Mouse (Mus musculus) midbrain, embryonic 14.5 days (tissue): ENCODE results near the gene Pde7b. TPM values are rescaled to one million over a fixed set of nuclear protein-coding genes. Genes with fewer than 3 reads are reported as not detected.

Experiments
- ATAC-seq: fragments of 200-750 bp; cut with Nextera tagmentation; 2 replicates; pipeline ENCODE4 v1.8.0; 2017; ENCODE audit warnings: moderate number of reproducible peaks, moderate library complexity; ENCODE audit not compliant: low FRiP score, low TSS enrichment
- DNase-seq: peaks from one replicate; pipeline ENCODE4 v3.0.0-alpha.2; 2015
- H3K27ac ChIP-seq: fragments of 300-500 bp; sonication (generic); replicated peaks from 2 replicates; pipeline ENCODE4 v1.5.1; 2014; ENCODE audit warnings: mild to moderate bottlenecking, low read depth, low read length, moderate library complexity
- H3K27me3 ChIP-seq: fragments of 300-500 bp; sonication (generic); 2 replicates; pipeline ENCODE4 v1.6.1; 2014; ENCODE audit warnings: low read length, control low read depth, mixed read lengths; ENCODE audit not compliant: control insufficient read depth, insufficient read depth
- H3K36me3 ChIP-seq: fragments of 300-500 bp; sonication (generic); 2 replicates; pipeline ENCODE4 v1.6.1; 2014; ENCODE audit warnings: low read length, control low read depth; ENCODE audit not compliant: control insufficient read depth, insufficient read depth
- H3K4me1 ChIP-seq: fragments of 300-500 bp; sonication (generic); 2 replicates; pipeline ENCODE4 v1.6.1; 2014; ENCODE audit warnings: mild to moderate bottlenecking, antibody characterized with exemption, low read length, control low read depth; ENCODE audit not compliant: control insufficient read depth, insufficient read depth
- H3K4me2 ChIP-seq: fragments of 300-500 bp; sonication (generic); 2 replicates; pipeline ENCODE4 v1.6.1; 2014; ENCODE audit warnings: mild to moderate bottlenecking, low read length, moderate library complexity
- H3K4me3 ChIP-seq: fragments of 300-500 bp; sonication (generic); replicated peaks from 2 replicates; pipeline ENCODE4 v1.5.1; 2014; ENCODE audit warnings: low read depth, low read length
- H3K9ac ChIP-seq: fragments of 300-500 bp; sonication (generic); replicated peaks from 2 replicates; pipeline ENCODE4 v1.6.1; 2014; ENCODE audit warnings: mild to moderate bottlenecking, low read length, moderate library complexity
- H3K9me3 ChIP-seq: fragments of 300-500 bp; sonication (generic); 2 replicates; pipeline ENCODE4 v1.6.1; 2016; ENCODE audit warnings: low read length, control low read depth, mixed read lengths; ENCODE audit not compliant: control insufficient read depth
- WGBS: fragments of 180-500 bp; shearing (Covaris S2); extraction: QIAGEN DNeasy Blood & Tissue Kit; methylation state at CpG from one replicate; pipeline ENCODE4 v1.1.7; 2014; 5-methylcytosine and 5-hydroxymethylcytosine counted together
- polyA plus RNA-seq: library from polyadenylated mRNA; unstranded; fragments of >200 nt; fragmentation: Nextera tagmentation; extraction: Ambion mirVana; gene quantifications from 2 replicates; pipeline ENCODE4 v1.2.1, GENCODE M21; 2014

Pde7b gene
- polyA plus RNA-seq, 1 experiment from 2014 or later = 2.0 TPM

DNA sequence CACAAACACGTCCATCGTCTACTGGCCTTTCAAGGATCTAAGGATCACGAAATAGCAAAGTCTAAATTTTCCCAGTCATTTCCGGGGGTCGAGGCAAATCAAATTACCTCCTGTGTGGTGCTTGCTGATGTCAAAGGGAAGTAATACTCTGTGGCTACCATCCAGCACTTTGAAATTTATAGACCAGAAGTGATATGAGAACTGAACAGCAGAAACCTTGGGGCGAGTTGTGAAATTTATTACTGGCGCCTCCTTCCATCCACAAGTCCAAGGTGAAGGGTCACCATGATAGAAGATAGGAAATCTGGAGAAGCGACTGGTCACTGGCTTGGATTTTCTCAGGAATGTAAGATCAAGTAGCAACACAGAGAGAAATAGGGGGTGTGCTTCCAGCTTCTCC, 246.4 kb downstream of the Pde7b start:
- H3K27me3 ChIP-seq = no peaks in the 10 kb centered on the region
- H3K4me1 ChIP-seq = no peaks in the 10 kb centered on the region
- no peaks in the 10 kb centered on the region for H3K36me3 ChIP-seq
- no peak overlapping the region for H3K9ac ChIP-seq
- ATAC-seq (no peak), DNase-seq (no peak)
- no peaks in the 10 kb centered on the region for H3K9me3 ChIP-seq
- H3K27ac ChIP-seq = no peak overlapping the region
- 92% methylated on average over 8 of the region's 8 CpGs for WGBS
- no peak overlapping the region for H3K4me2 ChIP-seq
- no peak overlapping the region for H3K4me3 ChIP-seq

- DNase-seq = peak; percentile 49
- Histone ChIP-seq H3K4me2 (0 out of 2 replicates have a peak overlapping the region, but pooled peaks have one; percentile 3), H3K9me3 (no peaks in the 10 kb centered on the region), H3K4me3 (no peak overlapping the region), H3K36me3 (no peaks in the 10 kb centered on the region), H3K27me3 (no peaks in the 10 kb centered on the region), H3K4me1 (no peaks in the 10 kb centered on the region), H3K27ac (no peak overlapping the region), H3K9ac (no peak overlapping the region)
- no peak for ATAC-seq
- 6% methylated on average over 7 of the region's 7 CpGs for WGBS
Measured at GRCm38 (mm10) chr10:20474831-20475230, 250.0 kb downstream of the Pde7b start.

DNA sequence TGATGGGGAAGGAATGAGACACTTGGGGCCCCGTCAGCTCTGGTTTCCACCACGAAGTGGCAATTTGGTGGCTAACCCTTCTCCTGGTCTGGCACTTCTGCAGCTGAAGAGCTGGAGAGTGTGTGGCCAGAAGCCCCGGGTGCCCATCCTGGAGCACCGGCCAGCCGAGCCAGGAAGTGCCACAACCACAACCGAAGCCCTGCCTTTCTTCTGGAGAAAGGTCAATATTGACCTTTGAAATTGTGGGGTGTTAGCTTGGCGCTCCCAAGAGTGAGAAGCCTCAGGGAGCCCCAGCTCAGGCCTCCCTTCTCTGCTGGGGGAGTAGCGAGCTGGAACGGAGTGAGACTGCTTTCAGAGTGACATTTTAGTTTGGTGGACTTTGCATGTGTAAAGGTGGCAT, 250.8 kb downstream of the Pde7b start:
- H3K9ac ChIP-seq = no peak overlapping the region
- 70% methylated on average over 9 of the region's 9 CpGs for WGBS
- H3K36me3 ChIP-seq = no peaks in the 10 kb centered on the region
- no peaks in the 10 kb centered on the region for H3K9me3 ChIP-seq
- H3K27me3 ChIP-seq = no peaks in the 10 kb centered on the region
- no peak overlapping the region for H3K4me2 ChIP-seq
- no peak for DNase-seq
- ATAC-seq = no peak
- H3K27ac ChIP-seq = no peak overlapping the region
- H3K4me3 ChIP-seq = no peak overlapping the region
- H3K4me1 ChIP-seq = no peaks in the 10 kb centered on the region

- no peak overlapping the region for H3K4me2 ChIP-seq
- no peaks in the 10 kb centered on the region for H3K36me3 ChIP-seq
- H3K27ac ChIP-seq = no peak overlapping the region
- H3K9me3 ChIP-seq = no peaks in the 10 kb centered on the region
- WGBS = 94% methylated on average over 5 of the region's 5 CpGs
- no peaks in the 10 kb centered on the region for H3K4me1 ChIP-seq
- no peak for DNase-seq
- no peak for ATAC-seq
- no peak overlapping the region for H3K4me3 ChIP-seq
- no peak overlapping the region for H3K9ac ChIP-seq
- H3K27me3 ChIP-seq = no peaks in the 10 kb centered on the region
Measured at GRCm38 (mm10) chr10:20473505-20473904, 251.4 kb downstream of the Pde7b start.

DNA sequence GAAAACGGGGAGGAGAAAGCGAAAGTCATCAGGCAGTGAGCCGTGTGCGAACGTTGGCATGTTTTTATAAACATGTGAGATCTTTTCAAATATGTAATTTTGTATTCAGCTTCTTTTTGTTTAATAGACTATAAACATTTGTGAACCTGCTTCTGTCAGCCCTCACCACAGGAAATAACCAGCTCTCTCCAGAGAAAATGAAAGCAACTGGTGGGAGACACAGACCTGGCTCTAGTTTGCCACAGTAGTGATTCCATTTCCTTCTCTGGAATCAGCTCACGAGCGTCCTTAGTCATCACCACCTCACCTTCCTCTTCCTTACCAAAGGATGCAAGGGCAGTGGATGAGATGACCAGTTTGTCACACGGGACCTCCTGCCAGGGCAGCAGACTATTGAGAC, 252.9 kb downstream of the Pde7b start:
- Histone ChIP-seq H3K4me1 (no peaks in the 10 kb centered on the region), H3K4me3 (no peak overlapping the region), H3K36me3 (no peaks in the 10 kb centered on the region), H3K27me3 (no peaks in the 10 kb centered on the region), H3K27ac (no peak overlapping the region), H3K4me2 (no peak overlapping the region), H3K9me3 (no peaks in the 10 kb centered on the region), H3K9ac (no peak overlapping the region)
- 93% methylated on average over 8 of the region's 8 CpGs for WGBS
- DNase-seq (no peak), ATAC-seq (no peak)

DNA sequence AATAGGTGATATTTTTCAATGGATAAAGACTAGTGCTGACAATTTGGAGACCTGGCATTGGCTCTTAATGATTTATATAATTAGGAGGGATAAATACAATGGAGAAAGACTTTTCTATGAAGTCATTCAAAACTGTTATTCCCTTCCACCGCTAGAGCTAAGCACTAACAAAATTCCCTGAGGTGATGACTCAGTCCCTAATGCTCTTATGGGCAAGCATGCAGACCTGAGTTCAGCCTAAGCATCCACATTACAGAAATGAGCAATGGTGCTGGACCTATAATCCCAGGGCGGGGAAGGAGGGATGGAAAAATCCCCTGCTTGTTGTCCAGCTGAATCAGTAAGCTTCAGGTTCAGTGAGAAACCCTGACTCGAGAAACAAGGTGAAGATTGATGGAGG, 260.2 kb downstream of the Pde7b start:
- no peak for DNase-seq
- Histone ChIP-seq H3K4me2 (no peak overlapping the region), H3K27me3 (no peaks in the 10 kb centered on the region), H3K36me3 (no peaks in the 10 kb centered on the region), H3K27ac (no peak overlapping the region), H3K4me3 (no peak overlapping the region), H3K9me3 (no peaks in the 10 kb centered on the region), H3K9ac (no peak overlapping the region), H3K4me1 (no peaks in the 10 kb centered on the region)
- ATAC-seq = no peak
- WGBS = 82% methylated on average over 3 of the region's 3 CpGs

DNA sequence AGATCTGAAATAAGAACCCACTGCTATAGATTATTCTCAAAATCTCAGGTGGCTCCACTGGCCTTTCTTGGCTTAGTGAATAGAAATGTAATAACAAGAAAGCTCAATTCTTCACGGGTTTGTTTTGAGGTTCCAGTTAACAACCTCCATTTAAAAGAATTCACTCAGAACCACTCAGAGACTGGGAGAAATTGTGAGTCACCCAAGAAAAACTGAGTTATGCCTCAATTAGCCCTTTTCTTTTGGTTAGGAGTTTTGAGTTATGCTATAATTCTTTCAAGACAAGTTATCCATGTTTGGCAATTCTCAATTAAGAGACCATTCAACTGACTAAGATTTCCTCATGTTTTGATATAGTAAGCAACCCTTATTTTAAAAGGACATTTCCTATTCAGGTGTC, 260.9 kb downstream of the Pde7b start:
- DNase-seq = no peak
- ATAC-seq = no peak
- H3K4me3 ChIP-seq = no peak overlapping the region
- H3K9me3 ChIP-seq = no peaks in the 10 kb centered on the region
- no peaks in the 10 kb centered on the region for H3K36me3 ChIP-seq
- no peaks in the 10 kb centered on the region for H3K4me1 ChIP-seq
- H3K27ac ChIP-seq = no peak overlapping the region
- WGBS = 84% methylated on average over 1 of the region's 1 CpGs
- H3K9ac ChIP-seq = no peak overlapping the region
- H3K4me2 ChIP-seq = no peak overlapping the region
- no peaks in the 10 kb centered on the region for H3K27me3 ChIP-seq

DNA sequence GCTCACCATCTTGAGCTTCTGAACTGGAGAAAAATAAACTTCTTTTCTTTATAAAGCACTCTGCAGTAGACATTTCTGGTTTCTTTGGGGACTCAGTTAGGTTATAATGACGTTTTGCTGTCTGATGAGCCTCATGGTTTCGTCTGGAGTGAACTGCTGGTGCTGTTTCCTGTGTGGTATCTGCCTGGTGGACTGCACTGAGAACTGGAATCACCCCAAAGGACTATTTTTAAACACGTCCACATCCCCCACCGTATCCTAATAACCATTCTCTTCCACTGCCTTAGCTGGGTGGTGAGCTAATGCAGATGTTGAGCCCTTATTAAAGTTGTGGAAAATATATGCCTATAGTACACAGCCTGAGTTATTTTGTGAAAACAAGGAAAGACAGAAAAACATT, 262.3 kb downstream of the Pde7b start:
- no peak overlapping the region for H3K9ac ChIP-seq
- no peaks in the 10 kb centered on the region for H3K4me1 ChIP-seq
- no peak overlapping the region for H3K4me3 ChIP-seq
- no peak overlapping the region for H3K4me2 ChIP-seq
- no peaks in the 10 kb centered on the region for H3K27me3 ChIP-seq
- no peak for ATAC-seq
- no peaks in the 10 kb centered on the region for H3K9me3 ChIP-seq
- 87% methylated on average over 4 of the region's 4 CpGs for WGBS
- no peak for DNase-seq
- H3K36me3 ChIP-seq = no peaks in the 10 kb centered on the region
- H3K27ac ChIP-seq = no peak overlapping the region

DNA sequence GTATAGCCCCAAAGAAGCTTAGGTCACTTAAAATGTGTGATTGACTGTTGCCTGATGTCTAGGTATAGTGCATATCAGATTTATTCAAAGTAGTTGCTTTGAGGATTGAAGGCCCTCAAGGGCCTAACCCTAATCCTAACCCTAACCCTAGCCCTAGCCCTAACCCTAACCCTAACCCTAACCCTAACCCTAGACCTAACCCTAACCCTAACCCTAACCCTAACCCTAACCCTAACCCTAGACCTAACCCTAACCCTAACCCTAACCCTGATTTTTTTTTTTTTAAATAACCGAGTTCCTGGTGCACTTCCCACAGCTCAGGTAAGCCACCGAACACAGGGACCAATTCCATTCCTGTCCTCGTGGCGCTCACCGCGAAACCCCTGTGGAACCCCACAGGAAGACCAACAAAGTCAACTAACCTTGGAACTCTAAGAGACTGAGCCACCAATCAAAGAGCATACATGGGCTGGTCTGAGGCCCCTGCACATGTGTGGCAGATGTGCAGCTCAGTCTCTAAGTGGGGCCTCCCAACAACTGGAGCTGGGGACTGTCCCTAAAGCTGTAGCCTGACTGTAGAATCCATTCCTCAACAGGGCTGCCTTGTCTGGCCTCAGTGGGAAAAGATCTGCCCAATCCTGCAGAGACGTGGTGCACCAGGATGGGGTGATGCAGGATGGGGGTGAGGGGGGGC, 265.1 kb downstream of the Pde7b start:
- no peaks in the 10 kb centered on the region for H3K4me1 ChIP-seq
- H3K27me3 ChIP-seq = no peaks in the 10 kb centered on the region
- H3K4me2 ChIP-seq = no peak overlapping the region
- WGBS = 95% methylated on average over 7 of the region's 7 CpGs
- no peak for DNase-seq
- H3K9ac ChIP-seq = no peak overlapping the region
- H3K4me3 ChIP-seq = no peak overlapping the region
- H3K27ac ChIP-seq = no peak overlapping the region
- H3K36me3 ChIP-seq = no peaks in the 10 kb centered on the region
- no peak for ATAC-seq
- H3K9me3 ChIP-seq = no peaks in the 10 kb centered on the region
